Comparison of ENCODE assay signal across 8 mouse cellular contexts in the genomic region with DNA sequence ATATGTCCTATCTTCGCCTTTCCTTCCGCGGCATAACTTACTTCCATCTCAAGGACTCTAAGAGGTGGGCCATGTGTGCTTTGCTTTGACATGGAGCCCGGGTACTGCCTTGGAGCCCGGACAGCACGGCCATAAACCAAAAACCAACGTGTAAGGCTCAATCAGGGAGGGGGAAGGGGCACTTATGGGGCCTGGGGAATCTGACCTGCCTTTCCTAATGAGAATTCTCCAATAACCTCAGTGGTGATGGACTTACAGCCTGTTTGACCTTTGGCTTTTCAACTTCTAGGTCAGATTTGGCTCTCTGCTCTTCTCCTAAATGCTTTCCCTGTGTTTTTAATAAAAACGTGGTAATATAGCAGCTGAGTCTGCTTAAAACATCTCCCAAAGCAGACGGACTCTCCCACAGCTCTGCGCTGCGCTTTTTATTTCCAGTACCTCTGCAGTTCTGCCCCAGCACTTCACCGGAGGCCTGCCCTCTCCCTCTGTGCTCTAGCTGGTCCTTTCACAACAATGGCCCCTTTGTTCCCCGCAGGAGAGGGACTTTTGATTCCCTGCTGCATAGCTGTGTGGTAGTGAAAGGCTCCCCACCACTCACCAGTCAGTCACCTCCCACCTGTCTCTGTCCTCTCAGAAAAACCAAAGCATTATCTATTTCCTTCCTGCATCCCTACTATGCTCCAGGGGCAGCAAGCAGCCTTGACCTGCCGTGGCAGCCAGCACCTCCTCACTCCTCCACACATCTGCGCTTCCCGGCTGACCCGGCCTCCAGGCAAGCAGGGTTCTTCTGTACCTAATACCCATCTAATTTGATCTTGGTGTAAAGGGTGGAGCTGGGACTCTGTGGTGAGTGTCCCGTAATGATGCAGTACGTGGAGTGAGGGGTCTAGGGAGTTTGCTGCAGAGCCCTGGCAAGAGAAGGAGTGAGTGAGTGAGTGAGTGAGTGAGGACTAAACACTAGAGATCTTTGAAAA. TPM values are rescaled to one million over a fixed set of nuclear protein-coding genes. Genes with fewer than 3 reads are reported as not detected.
DNase-seq lines count a peak whose midpoint lies in the region; ATAC-seq lines count a peak whose summit lies in the region.
"Had no signal": no experiment of that assay in that cellular context is flagged by ENCODE, and none has a peak within 500 bp of the region (broad histone marks: within the 10 kb centered on the region; RNA-seq: fewer than 3 reads in every experiment).

No protein-coding gene starts in this region.

- H3K27ac ChIP-seq in neural tube, embryonic 15.5 days (replicated peaks), result no peak overlapping the region
- H3K27ac ChIP-seq in embryonic facial prominence, embryonic 12.5 days, result peak overlapping the region; percentile 30
- no peak overlapping the region for H3K27ac ChIP-seq in intestine, embryonic 16.5 days (ENCODE audit: low read length)
- H3K27ac ChIP-seq: heart, adult 2 months had no signal

- no peak for ATAC-seq in neural tube, embryonic 15.5 days (ENCODE audit: low FRiP score)
- no peak; the same call in 1 of the 2 replicates for ATAC-seq in embryonic facial prominence, embryonic 12.5 days (ENCODE audit: insufficient number of reproducible peaks, insufficient read depth, low FRiP score, low TSS enrichment)
- peak; percentile 63 for ATAC-seq in intestine, embryonic 16.5 days

- H3K4me3 ChIP-seq in neural tube, embryonic 15.5 days (replicated peaks), result no peak overlapping the region
- no peak overlapping the region for H3K4me3 ChIP-seq in embryonic facial prominence, embryonic 12.5 days
- no peak overlapping the region for H3K4me3 ChIP-seq in intestine, embryonic 16.5 days (ENCODE audit: low read length)
- H3K4me3 ChIP-seq: heart, adult 2 months had no signal

- H3K4me2 ChIP-seq in neural tube, embryonic 15.5 days, result no peak overlapping the region
- H3K4me2 ChIP-seq in embryonic facial prominence, embryonic 12.5 days (replicated peaks), result no peak overlapping the region
- no peak overlapping the region for H3K4me2 ChIP-seq in intestine, embryonic 16.5 days (ENCODE audit: low read depth, low read length)

- peaks cover 24% of the 10 kb centered on the region for H3K36me3 ChIP-seq in neural tube, embryonic 15.5 days
- peaks cover 30% of the 10 kb centered on the region for H3K36me3 ChIP-seq in embryonic facial prominence, embryonic 12.5 days
- peaks cover 11% of the 10 kb centered on the region; the same call in 1 of the 2 replicates for H3K36me3 ChIP-seq in intestine, embryonic 16.5 days (ENCODE audit: control insufficient read depth, insufficient read depth, low read length)

- H3K9ac ChIP-seq in neural tube, embryonic 15.5 days (replicated peaks), result no peak overlapping the region
- no peak overlapping the region for H3K9ac ChIP-seq in embryonic facial prominence, embryonic 12.5 days
- no peak overlapping the region for H3K9ac ChIP-seq in intestine, embryonic 16.5 days (ENCODE audit: low read depth, low read length)

- WGBS in neural tube, embryonic 15.5 days, result 25% methylated on average over 19 of the region's 19 CpGs
- 30% methylated on average over 19 of the region's 19 CpGs for WGBS in embryonic facial prominence, embryonic 12.5 days
- WGBS in intestine, embryonic 16.5 days, result 57% methylated on average over 19 of the region's 19 CpGs

- H3K9me3 ChIP-seq in neural tube, embryonic 15.5 days (replicated peaks), result no peaks in the 10 kb centered on the region
- H3K9me3 ChIP-seq in embryonic facial prominence, embryonic 12.5 days, result no peaks in the 10 kb centered on the region
- no peaks in the 10 kb centered on the region for H3K9me3 ChIP-seq in intestine, embryonic 16.5 days (ENCODE audit: control insufficient read depth, low read length)

- peak; percentile 63 for DNase-seq in neural tube, embryonic 10.5 days (ENCODE audit: extremely low spot score, low spot score)
- peak; percentile 50 for DNase-seq in testis, postnatal 14 days (ENCODE audit: low spot score)
- DNase-seq in urinary bladder, adult 2 months (ENCODE audit: low spot score), result no peak
- no peak for DNase-seq in adrenal gland, postnatal 36 days
- DNase-seq: heart, adult 2 months had no signal

- peaks cover 21% of the 10 kb centered on the region for H3K4me1 ChIP-seq in neural tube, embryonic 15.5 days
- peaks cover 26% of the 10 kb centered on the region for H3K4me1 ChIP-seq in embryonic facial prominence, embryonic 12.5 days
- no peaks in the 10 kb centered on the region for H3K4me1 ChIP-seq in intestine, embryonic 16.5 days (ENCODE audit: control insufficient read depth, insufficient read depth, low read length)

- no peaks in the 10 kb centered on the region for H3K27me3 ChIP-seq in neural tube, embryonic 15.5 days (replicated peaks)
- H3K27me3 ChIP-seq in embryonic facial prominence, embryonic 12.5 days, result no peaks in the 10 kb centered on the region
- H3K27me3 ChIP-seq in intestine, embryonic 16.5 days (replicated peaks; ENCODE audit: control insufficient read depth, insufficient read depth, low read length), result no peaks in the 10 kb centered on the region

RNA-seq across cellular contexts. Expression of a gene that starts 41.5 kb away (rescaled TPM):
- 14.7 TPM in 2 replicates for polyA plus RNA-seq in neural tube, embryonic 15.5 days (2015; fragmentation: Nextera tagmentation; extraction: Ambion mirVana)
- polyA plus RNA-seq in embryonic facial prominence, embryonic 12.5 days (2016; fragmentation: Nextera tagmentation; extraction: Ambion mirVana), result 49.4 and 51.6 TPM in 2 replicates
- polyA plus RNA-seq in intestine, embryonic 16.5 days (2015; fragmentation: Nextera tagmentation; extraction: Ambion mirVana), result 4.9 and 8.6 TPM in 2 replicates
- polyA plus RNA-seq in urinary bladder, adult 2 months (2012; rRNA removed), result 27.6 and 30.5 TPM in 2 replicates
- 10 to 100 TPM; 12.5 to 33.4 TPM for total RNA-seq in adrenal gland, postnatal 36 days (2021)

Comparison
In these comparisons a context has a peak if more than half of its experiments do, and no peak if none do; other contexts are left out.
1. DNase-seq: peak in neural tube, embryonic 10.5 days (single experiment) and testis, postnatal 14 days (single experiment); none in urinary bladder, adult 2 months (single experiment) and adrenal gland, postnatal 36 days (0 of 2).